Mouse (Mus musculus) hindbrain, embryonic 11.5 days (tissue): ENCODE results near the gene Rgsl1. TPM values are rescaled to one million over a fixed set of nuclear protein-coding genes. Genes with fewer than 3 reads are reported as not detected.
"Not testable (repeated sequence)": the region's sequence is repeated elsewhere in the genome, so short reads cannot be mapped to it uniquely, and the experiment has no call there.

Experiments
- ATAC-seq: fragments of 200-750 bp; cut with Nextera tagmentation; 2 replicates; pipeline ENCODE4 v1.8.0; 2017; ENCODE audit warnings: mild to moderate bottlenecking, moderate TSS enrichment, moderate library complexity; ENCODE audit not compliant: low FRiP score
- DNase-seq: peaks from one replicate; pipeline ENCODE4 v3.0.0-alpha.2; 2015; ENCODE audit warnings: low spot score
- H3K27ac ChIP-seq: fragments of 300-500 bp; sonication (generic); 2 replicates; pipeline ENCODE4 v1.5.1; 2014; ENCODE audit warnings: mild to moderate bottlenecking, low read depth, low read length
- H3K27me3 ChIP-seq: fragments of 300-500 bp; sonication (generic); 2 replicates; pipeline ENCODE4 v1.6.1; 2014; ENCODE audit warnings: mild to moderate bottlenecking, low read length, moderate library complexity, mixed read lengths; ENCODE audit not compliant: control insufficient read depth, insufficient read depth
- H3K36me3 ChIP-seq: fragments of 300-500 bp; sonication (generic); 2 replicates; pipeline ENCODE4 v1.6.1; 2014; ENCODE audit warnings: mild to moderate bottlenecking, low read length, moderate library complexity, mixed read lengths; ENCODE audit not compliant: control insufficient read depth, insufficient read depth
- H3K4me1 ChIP-seq: fragments of 300-500 bp; sonication (generic); replicated peaks from 2 replicates; pipeline ENCODE4 v1.6.1; 2014; ENCODE audit warnings: low read length, mixed read lengths; ENCODE audit not compliant: control insufficient read depth, insufficient read depth
- H3K4me2 ChIP-seq: fragments of 300-500 bp; sonication (generic); replicated peaks from 2 replicates; pipeline ENCODE4 v1.6.1; 2014; ENCODE audit warnings: mild to moderate bottlenecking, low read depth, low read length
- H3K4me3 ChIP-seq: fragments of 300-500 bp; sonication (generic); 2 replicates; pipeline ENCODE4 v1.5.1; 2014; ENCODE audit warnings: low read depth, low read length
- H3K9ac ChIP-seq: fragments of 300-500 bp; sonication (generic); 2 replicates; pipeline ENCODE4 v1.6.1; 2014; ENCODE audit warnings: low read depth, low read length
- H3K9me3 ChIP-seq: fragments of 300-500 bp; sonication (generic); 2 replicates; pipeline ENCODE4 v1.6.1; 2016; ENCODE audit warnings: low read length; ENCODE audit not compliant: control insufficient read depth
- WGBS: fragments of 180-500 bp; shearing (Covaris S2); extraction: QIAGEN DNeasy Blood & Tissue Kit; methylation state at CpG from one replicate; pipeline ENCODE4 v1.1.7; 2014; 5-methylcytosine and 5-hydroxymethylcytosine counted together
- polyA plus RNA-seq: library from polyadenylated mRNA; unstranded; fragments of >200 nt; fragmentation: Nextera tagmentation; extraction: Ambion mirVana; gene quantifications from 2 replicates; pipeline ENCODE4 v1.2.1, GENCODE M21; 2014

The Rgsl1 gene
- polyA plus RNA-seq, 1 experiment from 2014 or later: not detected

DNA sequence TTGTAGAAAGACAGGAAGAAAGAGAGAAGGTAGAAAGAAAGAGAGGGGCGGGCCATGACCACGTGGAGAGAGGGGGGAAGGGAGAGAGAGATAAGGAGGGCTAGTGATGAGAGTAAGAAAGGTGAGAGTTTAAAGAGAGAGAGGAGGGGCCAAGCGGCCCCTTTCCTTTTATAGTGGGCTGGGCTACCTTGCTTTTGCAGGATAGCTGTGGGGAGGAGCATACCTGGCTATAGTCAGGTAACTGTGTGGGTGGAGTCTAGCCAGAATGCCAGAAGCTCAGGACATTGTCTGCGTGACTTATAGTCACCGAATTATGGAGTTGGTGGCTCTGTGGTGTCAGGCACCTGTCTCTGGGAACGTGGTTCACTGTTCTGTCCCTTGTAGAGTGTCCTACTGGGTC, 74.4 kb downstream of the Rgsl1 start:
- H3K27me3 ChIP-seq, H3K27ac ChIP-seq, ATAC-seq, H3K4me2 ChIP-seq, H3K9me3 ChIP-seq, H3K9ac ChIP-seq, H3K4me1 ChIP-seq, H3K36me3 ChIP-seq, H3K4me3 ChIP-seq, DNase-seq: not testable (repeated sequence)
- 72% methylated on average over 6 of the region's 6 CpGs for WGBS

DNA sequence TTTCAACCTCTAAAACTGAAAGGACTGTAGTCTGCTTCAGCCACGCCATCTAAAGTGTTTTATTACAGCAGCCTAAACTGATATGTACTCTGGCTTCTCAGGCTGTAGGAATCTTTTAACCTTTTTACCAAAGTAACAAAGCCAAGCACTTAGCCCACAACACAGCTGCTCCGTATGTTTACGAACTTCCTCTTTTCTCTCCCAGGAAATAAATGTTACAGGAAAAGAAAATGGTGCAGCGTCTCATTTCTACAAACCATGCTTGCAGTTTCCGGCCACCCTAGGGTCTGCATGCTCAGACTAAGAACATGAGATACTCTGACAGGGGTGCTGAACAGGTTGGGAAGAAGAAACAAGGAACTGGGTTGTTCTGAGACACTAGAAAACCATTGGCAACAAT, 75.5 kb downstream of the Rgsl1 start:
- WGBS: 92% methylated on average over 5 of the region's 5 CpGs
- Histone ChIP-seq H3K27me3 (no peaks in the 10 kb centered on the region), H3K9me3 (no peaks in the 10 kb centered on the region), H3K9ac (no peak overlapping the region), H3K4me3 (no peak overlapping the region), H3K27ac (no peak overlapping the region), H3K4me1 (no peaks in the 10 kb centered on the region), H3K36me3 (no peaks in the 10 kb centered on the region), H3K4me2 (no peak overlapping the region)
- DNase-seq (no peak), ATAC-seq (no peak)

DNA sequence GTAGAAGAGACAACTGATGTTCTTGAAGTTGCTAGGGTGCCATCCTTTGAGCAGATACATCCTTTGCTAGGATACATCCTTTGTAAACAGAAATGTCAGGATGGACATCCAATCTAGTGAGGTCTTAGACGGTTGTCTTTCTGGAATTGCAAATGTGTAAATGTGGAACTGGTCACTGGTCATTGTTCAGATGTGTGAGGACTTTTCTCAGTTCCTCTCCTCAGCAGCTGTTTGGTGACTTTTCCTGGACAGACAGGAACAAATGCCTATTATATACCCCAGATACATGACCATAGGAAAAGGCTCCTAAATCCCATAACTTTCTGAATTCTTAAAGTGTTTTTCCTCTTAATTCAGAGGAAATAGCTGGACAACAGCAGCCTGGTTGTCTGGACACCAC, 76.7 kb downstream of the Rgsl1 start:
- no peak for DNase-seq
- WGBS: 88% methylated on average over 1 of the region's 1 CpGs

DNA sequence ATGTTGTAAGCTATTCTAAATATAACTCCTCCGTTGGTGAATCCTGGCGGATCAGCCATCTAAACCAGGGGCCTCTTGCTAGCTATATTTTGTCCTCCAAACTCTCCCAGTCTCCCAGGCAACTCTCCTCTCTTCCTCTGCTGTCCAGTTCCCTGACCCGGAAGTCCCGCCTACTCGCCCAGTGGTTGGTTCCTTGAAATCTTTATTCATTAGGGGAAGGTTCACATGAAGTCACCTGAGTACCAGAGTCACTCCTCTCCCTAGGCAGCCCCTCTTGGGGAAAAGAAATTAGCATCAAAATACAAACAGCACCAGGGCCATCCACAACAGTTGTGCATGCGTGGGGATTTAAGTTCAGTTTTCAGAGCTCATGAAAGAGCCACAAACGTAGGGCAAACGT, 77.6 kb downstream of the Rgsl1 start:
- ATAC-seq (no peak), DNase-seq (no peak)
- H3K9me3 ChIP-seq: no peaks in the 10 kb centered on the region
- no peak overlapping the region for H3K4me3 ChIP-seq
- no peaks in the 10 kb centered on the region for H3K4me1 ChIP-seq
- H3K36me3 ChIP-seq: no peaks in the 10 kb centered on the region
- H3K27me3 ChIP-seq: no peaks in the 10 kb centered on the region
- H3K27ac ChIP-seq: no peak overlapping the region
- H3K4me2 ChIP-seq: no peak overlapping the region
- no peak overlapping the region for H3K9ac ChIP-seq
- 44% methylated on average over 8 of the region's 8 CpGs for WGBS

More for the DNA sequence above, 76.7 kb downstream of the Rgsl1 start:
- no peak for ATAC-seq
- Histone ChIP-seq H3K4me3 (no peak overlapping the region), H3K36me3 (no peaks in the 10 kb centered on the region), H3K4me2 (no peak overlapping the region), H3K27ac (no peak overlapping the region), H3K9ac (no peak overlapping the region), H3K9me3 (no peaks in the 10 kb centered on the region), H3K4me1 (no peaks in the 10 kb centered on the region), H3K27me3 (no peaks in the 10 kb centered on the region)

DNA sequence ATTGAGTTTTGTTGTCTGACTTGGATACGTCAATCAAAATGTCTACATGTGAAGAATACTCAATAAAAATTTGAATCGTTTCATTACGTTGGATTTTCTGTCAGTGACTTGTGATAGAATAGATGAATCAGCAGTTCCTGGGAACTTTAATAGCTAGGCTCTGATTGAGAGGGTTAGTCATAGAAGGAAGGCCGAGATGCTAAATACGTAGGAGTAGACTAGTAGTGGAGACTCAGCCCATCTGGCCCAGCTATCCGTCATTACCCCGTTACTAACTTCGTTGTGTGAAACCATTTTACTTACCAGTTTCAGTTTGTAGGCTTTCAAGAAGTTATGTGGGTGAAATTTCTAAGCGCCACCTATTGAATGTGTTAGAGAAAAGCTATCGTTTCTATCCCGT, 79.8 kb downstream of the Rgsl1 start:
- no peaks in the 10 kb centered on the region for H3K9me3 ChIP-seq
- H3K4me1 ChIP-seq: no peaks in the 10 kb centered on the region
- 91% methylated on average over 11 of the region's 11 CpGs for WGBS
- no peaks in the 10 kb centered on the region for H3K36me3 ChIP-seq
- no peak for ATAC-seq
- no peak overlapping the region for H3K9ac ChIP-seq
- no peak for DNase-seq
- H3K27me3 ChIP-seq: no peaks in the 10 kb centered on the region
- no peak overlapping the region for H3K27ac ChIP-seq
- no peak overlapping the region for H3K4me3 ChIP-seq
- H3K4me2 ChIP-seq: no peak overlapping the region

DNA sequence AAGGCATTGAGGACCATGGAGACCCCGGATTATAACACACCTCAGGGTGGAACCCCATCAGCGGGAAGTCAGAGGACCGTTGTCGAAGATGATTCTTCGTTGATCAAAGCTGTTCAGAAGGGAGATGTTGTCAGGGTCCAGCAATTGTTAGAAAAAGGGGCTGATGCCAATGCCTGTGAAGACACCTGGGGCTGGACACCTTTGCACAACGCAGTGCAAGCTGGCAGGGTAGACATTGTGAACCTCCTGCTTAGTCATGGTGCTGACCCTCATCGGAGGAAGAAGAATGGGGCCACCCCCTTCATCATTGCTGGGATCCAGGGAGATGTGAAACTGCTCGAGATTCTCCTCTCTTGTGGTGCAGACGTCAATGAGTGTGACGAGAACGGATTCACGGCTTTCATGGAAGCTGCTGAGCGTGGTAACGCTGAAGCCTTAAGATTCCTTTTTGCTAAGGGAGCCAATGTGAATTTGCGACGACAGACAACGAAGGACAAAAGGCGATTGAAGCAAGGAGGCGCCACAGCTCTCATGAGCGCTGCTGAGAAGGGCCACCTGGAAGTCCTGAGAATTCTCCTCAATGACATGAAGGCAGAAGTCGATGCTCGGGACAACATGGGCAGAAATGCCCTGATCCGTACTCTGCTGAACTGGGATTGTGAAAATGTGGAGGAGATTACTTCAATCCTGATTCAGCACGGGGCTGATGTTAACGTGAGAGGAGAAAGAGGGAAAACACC, 90.0 kb downstream of the Rgsl1 start:
- H3K27me3 ChIP-seq: no peaks in the 10 kb centered on the region
- no peaks in the 10 kb centered on the region for H3K36me3 ChIP-seq
- no peak overlapping the region for H3K4me2 ChIP-seq
- DNase-seq (no peak), ATAC-seq (no peak)
- H3K9ac ChIP-seq: no peak overlapping the region
- no peak overlapping the region for H3K4me3 ChIP-seq
- no peaks in the 10 kb centered on the region for H3K9me3 ChIP-seq
- H3K27ac ChIP-seq: no peak overlapping the region
- 81% methylated on average over 25 of the region's 25 CpGs for WGBS
- H3K4me1 ChIP-seq: peaks cover 3% of the 10 kb centered on the region; the same call in 1 of the 2 replicates

DNA sequence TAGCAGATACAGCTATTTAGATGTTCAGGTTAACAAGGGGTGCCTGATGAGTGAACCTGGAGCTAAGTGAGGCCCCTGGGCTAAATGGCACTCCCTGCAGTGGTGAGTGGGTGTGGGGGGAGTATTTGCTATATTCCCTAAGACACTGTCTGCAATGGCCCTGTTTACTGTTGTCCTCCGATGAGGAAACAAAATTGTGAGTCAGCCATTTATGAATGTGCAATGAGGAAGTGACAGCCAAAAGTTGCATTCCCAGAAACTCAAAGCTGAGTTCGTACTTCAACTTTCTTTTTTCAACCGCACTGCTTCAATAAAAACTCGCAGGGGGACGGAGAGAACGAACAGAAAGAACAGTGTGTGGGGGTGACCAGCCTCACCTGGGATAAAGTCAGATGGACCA, 91.4 kb downstream of the Rgsl1 start:
- DNase-seq: no peak
- no peak for ATAC-seq
- WGBS: 94% methylated on average over 6 of the region's 6 CpGs
- no peak overlapping the region for H3K4me3 ChIP-seq
- H3K36me3 ChIP-seq: no peaks in the 10 kb centered on the region
- peaks cover 9% of the 10 kb centered on the region for H3K4me1 ChIP-seq
- no peaks in the 10 kb centered on the region for H3K9me3 ChIP-seq
- H3K27me3 ChIP-seq: no peaks in the 10 kb centered on the region
- no peak overlapping the region for H3K27ac ChIP-seq
- H3K4me2 ChIP-seq: no peak overlapping the region
- no peak overlapping the region for H3K9ac ChIP-seq

DNA sequence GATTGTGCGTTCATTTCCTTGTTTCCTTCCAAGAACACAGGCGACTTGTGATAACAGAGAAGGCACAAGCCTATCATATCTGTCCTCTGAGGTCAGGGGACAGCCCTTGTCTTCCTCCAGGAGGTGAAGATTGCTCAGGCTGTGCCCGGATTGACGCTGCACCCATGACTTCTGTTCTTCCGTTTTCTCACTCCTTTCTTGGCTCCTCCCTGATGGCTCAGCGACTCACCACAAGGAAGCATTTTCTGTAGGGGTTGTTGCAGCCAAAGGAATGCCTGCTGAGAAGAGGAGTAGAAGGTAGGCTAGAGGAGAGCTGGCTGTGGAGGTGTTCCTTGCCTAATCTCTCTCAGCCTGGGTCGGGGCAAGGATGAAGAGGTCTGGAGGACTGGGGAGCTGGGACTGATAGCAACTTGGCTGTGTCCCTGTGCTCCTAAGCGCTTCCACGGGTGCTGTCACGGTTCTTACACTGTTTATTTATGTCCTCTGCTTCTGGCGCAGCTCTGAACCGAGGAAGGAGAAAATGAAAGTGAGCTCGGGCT, 92.1 kb downstream of the Rgsl1 start:
- no peak overlapping the region for H3K27ac ChIP-seq
- no peak overlapping the region for H3K4me2 ChIP-seq
- no peaks in the 10 kb centered on the region for H3K9me3 ChIP-seq
- no peak overlapping the region for H3K9ac ChIP-seq
- ATAC-seq: no peak
- H3K27me3 ChIP-seq: no peaks in the 10 kb centered on the region
- no peak for DNase-seq
- no peaks in the 10 kb centered on the region for H3K36me3 ChIP-seq
- whole genome bisulfite sequencing: 56% methylated on average over 13 of the region's 13 CpGs
- H3K4me1 ChIP-seq: peaks cover 9% of the 10 kb centered on the region
- H3K4me3 ChIP-seq: no peak overlapping the region

DNA sequence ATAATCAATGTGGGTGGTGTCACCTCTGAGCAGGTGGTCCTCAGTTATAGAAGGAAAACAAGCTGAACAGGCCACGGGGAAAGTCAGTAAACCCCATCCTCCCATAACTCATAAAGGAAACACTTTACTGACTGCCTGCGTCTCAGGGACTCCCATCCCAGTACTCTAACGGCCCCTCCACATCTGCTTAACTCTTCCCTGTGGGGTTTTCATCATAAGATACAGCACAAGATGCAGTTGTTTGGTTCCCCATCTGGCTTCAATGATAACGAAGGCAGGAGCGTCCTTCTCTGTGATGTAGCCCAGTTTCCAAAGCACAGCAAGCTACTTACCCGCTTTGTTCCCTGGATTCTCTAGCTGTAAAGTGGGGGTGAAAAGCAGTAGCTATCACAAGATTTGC, 93.9 kb downstream of the Rgsl1 start:
- DNase-seq: no peak
- Histone ChIP-seq H3K4me1 (peaks cover 9% of the 10 kb centered on the region), H3K9ac (peak overlapping the region; percentile 85), H3K27me3 (no peaks in the 10 kb centered on the region), H3K4me3 (peak overlapping the region; percentile 23), H3K9me3 (no peaks in the 10 kb centered on the region), H3K27ac (no peak overlapping the region), H3K36me3 (no peaks in the 10 kb centered on the region), H3K4me2 (peak overlapping the region; percentile 33)
- 0 out of 2 replicates have a peak, but pooled peaks have one; percentile 4 for ATAC-seq
- 72% methylated on average over 6 of the region's 6 CpGs for WGBS
